Mouse (Mus musculus) liver, postnatal 0 days (tissue): ENCODE measurements around the gene Tmem88b. TPM values are rescaled to one million over a fixed set of nuclear protein-coding genes. Genes with fewer than 3 reads are reported as not detected.

ENCODE experiments used
- ATAC-seq: fragments of 200-750 bp; cut with Nextera tagmentation; 2 replicates; pipeline ENCODE4 v1.8.0; 2017; ENCODE audit warnings: mild to moderate bottlenecking, moderate library complexity
- DNase-seq: peaks from one replicate; pipeline ENCODE4 v3.0.0-alpha.2; 2016
- H3K27ac ChIP-seq: fragments of 300-500 bp; sonication (generic); 2 replicates; pipeline ENCODE4 v1.5.1; 2014; ENCODE audit warnings: antibody characterized with exemption, moderate library complexity, mild to moderate bottlenecking, low read depth
- H3K27me3 ChIP-seq: fragments of 300-500 bp; sonication (generic); 2 replicates; pipeline ENCODE4 v1.6.1; 2014; ENCODE audit warnings: low read length, control low read depth, mixed read lengths; ENCODE audit not compliant: insufficient read depth
- H3K36me3 ChIP-seq: fragments of 300-500 bp; sonication (generic); replicated peaks from 2 replicates; pipeline ENCODE4 v1.6.1; 2014; ENCODE audit warnings: mild to moderate bottlenecking, control low read depth, low read length, moderate library complexity, mixed read lengths; ENCODE audit not compliant: insufficient read depth
- H3K4me1 ChIP-seq: fragments of 300-500 bp; sonication (generic); 2 replicates; pipeline ENCODE4 v1.6.1; 2014; ENCODE audit warnings: antibody characterized with exemption, mild to moderate bottlenecking, control low read depth; ENCODE audit not compliant: insufficient read depth
- H3K4me2 ChIP-seq: fragments of 300-500 bp; sonication (generic); 2 replicates; pipeline ENCODE4 v1.6.1; 2014; ENCODE audit warnings: low read depth, mild to moderate bottlenecking, low read length, moderate library complexity, mixed read lengths
- H3K4me3 ChIP-seq: fragments of 300-500 bp; sonication (generic); 2 replicates; pipeline ENCODE4 v1.5.1; 2014; ENCODE audit warnings: low read depth, low read length
- H3K9ac ChIP-seq: fragments of 300-500 bp; sonication (generic); replicated peaks from 2 replicates; pipeline ENCODE4 v1.6.1; 2014; ENCODE audit warnings: mild to moderate bottlenecking, moderate library complexity
- H3K9me3 ChIP-seq: fragments of 300-500 bp; sonication (generic); 2 replicates; pipeline ENCODE4 v1.6.1; 2016; ENCODE audit warnings: mild to moderate bottlenecking, control low read depth, low read length, mixed read lengths
- CTCF ChIP-seq: sonication (generic); IDR thresholded peaks from 2 replicates; pipeline ENCODE4 v1.5.1; 2016; ENCODE audit warnings: antibody characterized with exemption, low read depth
- EP300 ChIP-seq: IDR thresholded peaks from 2 replicates; pipeline ENCODE4 v1.6.1; 2016; ENCODE audit warnings: antibody characterized with exemption, low read depth, mild to moderate bottlenecking
- WGBS: fragments of 180-500 bp; shearing (Covaris S2); extraction: QIAGEN DNeasy Blood & Tissue Kit; methylation state at CpG from one replicate; pipeline ENCODE4 v1.1.7; 2014; ENCODE audit not compliant: insufficient replicate concordance; 5-methylcytosine and 5-hydroxymethylcytosine counted together
- polyA plus RNA-seq: library from polyadenylated mRNA; unstranded; fragments of >200 nt; fragmentation: Nextera tagmentation; extraction: Ambion mirVana; gene quantifications from 2 replicates; pipeline ENCODE4 v1.2.1, GENCODE M21; 2015

Tmem88b gene
- polyA plus RNA-seq, 1 experiment from 2014 or later = 0.40 TPM

- TF ChIP-seq CTCF (peak; percentile 57), EP300 (no peak)
- ATAC-seq (peak; percentile 12; the same call in 1 of the 2 replicates), DNase-seq (peak; percentile 48)
- WGBS = 2% methylated on average over 10 of the region's 10 CpGs
- Histone ChIP-seq H3K4me2 (peak overlapping the region; percentile 100), H3K36me3 (peaks cover 9% of the 10 kb centered on the region), H3K27ac (peak overlapping the region; percentile 86), H3K9ac (peak overlapping the region; percentile 75), H3K4me1 (peaks cover 19% of the 10 kb centered on the region), H3K9me3 (no peaks in the 10 kb centered on the region), H3K4me3 (peak overlapping the region; percentile 71), H3K27me3 (no peaks in the 10 kb centered on the region)
These were observed 25.6 kb downstream of the Tmem88b start for GRCm38 (mm10) chr4:155759862-155760612.

- DNase-seq (no peak), ATAC-seq (no peak)
- H3K9ac ChIP-seq = no peak overlapping the region
- H3K9me3 ChIP-seq = no peaks in the 10 kb centered on the region
- 89% methylated on average over 12 of the region's 12 CpGs for WGBS
- no peak overlapping the region for H3K4me3 ChIP-seq
- H3K36me3 ChIP-seq = peaks cover 33% of the 10 kb centered on the region
- no peak overlapping the region for H3K27ac ChIP-seq
- TF ChIP-seq CTCF (no peak), EP300 (no peak)
- no peaks in the 10 kb centered on the region for H3K27me3 ChIP-seq
- H3K4me1 ChIP-seq = peaks cover 17% of the 10 kb centered on the region
- H3K4me2 ChIP-seq = no peak overlapping the region
These were observed 28.7 kb downstream of the Tmem88b start for GRCm38 (mm10) chr4:155757011-155757410.

GRCm38 (mm10) chr4:155746575-155747490 is 38.8 kb downstream of the Tmem88b start:
- Histone ChIP-seq H3K36me3 (peaks cover 81% of the 10 kb centered on the region), H3K4me2 (no peak overlapping the region), H3K9ac (no peak overlapping the region), H3K27ac (no peak overlapping the region), H3K9me3 (no peaks in the 10 kb centered on the region), H3K4me1 (no peaks in the 10 kb centered on the region), H3K4me3 (no peak overlapping the region), H3K27me3 (no peaks in the 10 kb centered on the region)
- no peak for ATAC-seq
- DNase-seq = no peak
- TF ChIP-seq CTCF (no peak), EP300 (no peak)
- WGBS = 79% methylated on average over 17 of the region's 17 CpGs

- no peak overlapping the region for H3K9ac ChIP-seq
- H3K4me1 ChIP-seq = no peaks in the 10 kb centered on the region
- ATAC-seq (no peak), DNase-seq (no peak)
- no peaks in the 10 kb centered on the region for H3K27me3 ChIP-seq
- H3K4me2 ChIP-seq = no peak overlapping the region
- no peak for TF ChIP-seq EP300
- H3K27ac ChIP-seq = no peak overlapping the region
- 78% methylated on average over 8 of the region's 8 CpGs for WGBS
- H3K4me3 ChIP-seq = no peak overlapping the region
- H3K9me3 ChIP-seq = no peaks in the 10 kb centered on the region
- peaks cover 77% of the 10 kb centered on the region for H3K36me3 ChIP-seq
These were observed 39.6 kb downstream of the Tmem88b start for GRCm38 (mm10) chr4:155746036-155746548.

GRCm38 (mm10) chr4:155745136-155745535 is 40.5 kb downstream of the Tmem88b start:
- H3K4me3 ChIP-seq = no peak overlapping the region
- H3K9ac ChIP-seq = no peak overlapping the region
- H3K36me3 ChIP-seq = peaks cover 71% of the 10 kb centered on the region
- TF ChIP-seq CTCF = no peak
- TF ChIP-seq EP300 = no peak
- DNase-seq = no peak
- WGBS = 90% methylated on average over 5 of the region's 5 CpGs
- no peak overlapping the region for H3K4me2 ChIP-seq
- H3K27me3 ChIP-seq = no peaks in the 10 kb centered on the region
- ATAC-seq = no peak
- H3K27ac ChIP-seq = no peak overlapping the region
- H3K4me1 ChIP-seq = no peaks in the 10 kb centered on the region
- no peaks in the 10 kb centered on the region for H3K9me3 ChIP-seq

GRCm38 (mm10) chr4:155744474-155744873 is 41.2 kb downstream of the Tmem88b start:
- Histone ChIP-seq H3K36me3 (peaks cover 64% of the 10 kb centered on the region), H3K4me2 (no peak overlapping the region), H3K4me3 (no peak overlapping the region), H3K9ac (no peak overlapping the region), H3K27me3 (no peaks in the 10 kb centered on the region), H3K4me1 (no peaks in the 10 kb centered on the region), H3K27ac (no peak overlapping the region), H3K9me3 (no peaks in the 10 kb centered on the region)
- WGBS = 84% methylated on average over 8 of the region's 8 CpGs
- TF ChIP-seq CTCF = no peak
- TF ChIP-seq EP300 = no peak
- DNase-seq (no peak), ATAC-seq (no peak)
